Mouse (Mus musculus) ES-Bruce4 (cell line): ENCODE data around the gene Ndufaf2. TPM values are rescaled to one million over a fixed set of nuclear protein-coding genes. Genes with fewer than 3 reads are reported as not detected.

Source experiments
- H3K27ac ChIP-seq: 2 replicates; pipeline ENCODE4 v1.5.1; 2012; ENCODE audit warnings: low read length, inconsistent platforms; ENCODE audit not compliant: insufficient read depth
- H3K27me3 ChIP-seq: 2 replicates; pipeline ENCODE4 v1.6.1; 2012; ENCODE audit warnings: mild to moderate bottlenecking, low read length, inconsistent platforms; ENCODE audit not compliant: control insufficient read depth, poor library complexity, insufficient read depth, severe bottlenecking
- H3K36me3 ChIP-seq: 2 replicates; pipeline ENCODE4 v1.6.1; 2012; ENCODE audit warnings: inconsistent platforms, mild to moderate bottlenecking, low read length, moderate library complexity; ENCODE audit not compliant: control insufficient read depth, poor library complexity, insufficient read depth, severe bottlenecking
- H3K4me1 ChIP-seq: one replicate; pipeline ENCODE4 v1.8.1; 2011; ENCODE audit warnings: low read length; ENCODE audit not compliant: control insufficient read depth, insufficient read depth
- H3K4me3 ChIP-seq: 2 replicates; pipeline ENCODE4 v1.5.1; 2011; ENCODE audit warnings: low read depth, mild to moderate bottlenecking, low read length
- H3K9ac ChIP-seq: 2 replicates; pipeline ENCODE4 v1.6.1; 2012; ENCODE audit warnings: low read depth, mild to moderate bottlenecking, inconsistent platforms; ENCODE audit not compliant: poor library complexity, severe bottlenecking
- H3K9me3 ChIP-seq: replicated peaks from 2 replicates; pipeline ENCODE4 v1.6.1; 2012; ENCODE audit warnings: mild to moderate bottlenecking, low read length, inconsistent platforms; ENCODE audit not compliant: control insufficient read depth, poor library complexity, insufficient read depth, severe bottlenecking
- CTCF ChIP-seq: IDR thresholded peaks from one replicate; pipeline ENCODE4 v1.8.1; 2011; ENCODE audit warnings: low read depth, low read length
- EP300 ChIP-seq: IDR thresholded peaks from 2 replicates; pipeline ENCODE4 v1.6.1; 2011; ENCODE audit warnings: low read depth, low read length; ENCODE audit not compliant: insufficient read depth
- POLR2A ChIP-seq: IDR thresholded peaks from one replicate; pipeline ENCODE4 v1.8.1; 2011; ENCODE audit warnings: low read length; ENCODE audit not compliant: insufficient read depth
- polyA plus RNA-seq: library from polyadenylated mRNA; stranded (reverse); fragments of >200 nt; gene quantifications from 2 replicates; pipeline ENCODE4 v1.2.4, GENCODE M21; 2011; ENCODE audit warnings: low read depth; ENCODE audit not compliant: missing spikeins, insufficient read depth, insufficient read length

Gene Ndufaf2
- polyA plus RNA-seq, 1 experiment: 103 TPM

DNA sequence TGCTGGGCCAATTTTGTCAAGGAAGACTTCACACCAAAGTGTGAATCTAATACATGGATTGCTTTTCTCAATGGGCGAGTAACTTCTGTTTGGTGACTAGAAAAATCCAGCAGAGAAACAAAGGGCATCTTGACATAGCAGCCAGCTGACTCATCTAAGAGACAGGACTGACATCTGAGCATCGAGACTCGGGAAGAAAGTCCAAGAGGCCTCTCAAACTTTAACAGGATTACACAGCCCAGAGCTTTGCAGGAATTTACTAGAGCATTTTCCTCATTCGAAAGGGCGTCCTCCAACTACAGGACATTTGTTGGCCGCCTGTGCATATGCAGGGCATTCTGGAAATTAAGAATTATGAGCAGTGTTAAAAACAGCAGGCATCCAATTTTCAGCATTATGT is 119.0 kb downstream of the Ndufaf2 start:
- Histone ChIP-seq H3K9me3 (no peaks in the 10 kb centered on the region), H3K27me3 (no peaks in the 10 kb centered on the region), H3K9ac (no peak overlapping the region), H3K36me3 (peaks cover 5% of the 10 kb centered on the region; the same call in 1 of the 2 replicates), H3K4me1 (peaks cover 2% of the 10 kb centered on the region), H3K4me3 (no peak overlapping the region), H3K27ac (no peak overlapping the region)
- no peak for TF ChIP-seq POLR2A

DNA sequence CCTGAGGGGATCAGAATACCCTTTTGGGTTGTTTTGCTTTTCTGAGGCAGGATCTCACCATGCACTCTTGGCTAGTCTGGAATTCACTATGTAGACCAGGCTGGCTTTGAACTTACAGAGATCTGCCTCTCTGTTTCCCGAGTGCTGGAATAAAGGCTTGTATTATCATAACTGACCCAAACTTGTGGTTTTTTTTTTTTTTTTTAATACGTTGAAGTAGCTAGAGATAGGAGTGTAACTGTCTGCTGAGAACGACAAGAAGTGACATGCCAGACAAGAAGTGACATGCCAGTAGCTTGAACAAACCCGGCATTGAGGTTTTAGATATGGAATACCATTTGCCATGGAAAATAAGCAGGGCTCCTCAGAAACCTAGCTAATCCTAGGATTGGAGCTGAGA is 125.6 kb downstream of the Ndufaf2 start:
- Histone ChIP-seq H3K9ac (no peak overlapping the region), H3K27me3 (no peaks in the 10 kb centered on the region), H3K27ac (no peak overlapping the region), H3K36me3 (no peaks in the 10 kb centered on the region), H3K4me3 (no peak overlapping the region), H3K9me3 (no peaks in the 10 kb centered on the region), H3K4me1 (no peaks in the 10 kb centered on the region)
- TF ChIP-seq POLR2A (no peak), CTCF (no peak), EP300 (no peak)

DNA sequence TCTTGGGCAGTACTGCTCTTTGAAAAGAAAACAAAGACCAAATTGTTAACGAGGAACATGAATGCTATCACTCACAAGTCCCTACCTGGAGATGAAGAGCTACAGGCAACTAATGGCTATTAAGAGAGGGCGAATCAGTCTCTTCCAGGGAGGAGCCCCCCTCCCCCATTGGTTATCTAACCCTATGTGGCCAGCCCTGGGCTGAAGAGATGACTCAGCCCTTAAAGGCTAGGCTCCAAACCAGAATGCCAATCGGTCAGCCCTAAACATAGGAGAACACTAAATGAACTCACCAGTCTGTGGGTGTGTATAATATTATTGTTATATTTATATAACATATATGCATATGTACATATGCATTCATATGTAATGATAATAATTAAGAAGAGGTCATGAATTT is 132.6 kb downstream of the Ndufaf2 start:
- H3K27ac ChIP-seq: no peak overlapping the region
- no peak overlapping the region for H3K4me3 ChIP-seq
- no peak overlapping the region for H3K9ac ChIP-seq
- no peaks in the 10 kb centered on the region for H3K27me3 ChIP-seq
- H3K4me1 ChIP-seq: no peaks in the 10 kb centered on the region
- TF ChIP-seq CTCF (no peak), POLR2A (no peak), EP300 (no peak)
- no peaks in the 10 kb centered on the region for H3K9me3 ChIP-seq
- H3K36me3 ChIP-seq: no peaks in the 10 kb centered on the region

DNA sequence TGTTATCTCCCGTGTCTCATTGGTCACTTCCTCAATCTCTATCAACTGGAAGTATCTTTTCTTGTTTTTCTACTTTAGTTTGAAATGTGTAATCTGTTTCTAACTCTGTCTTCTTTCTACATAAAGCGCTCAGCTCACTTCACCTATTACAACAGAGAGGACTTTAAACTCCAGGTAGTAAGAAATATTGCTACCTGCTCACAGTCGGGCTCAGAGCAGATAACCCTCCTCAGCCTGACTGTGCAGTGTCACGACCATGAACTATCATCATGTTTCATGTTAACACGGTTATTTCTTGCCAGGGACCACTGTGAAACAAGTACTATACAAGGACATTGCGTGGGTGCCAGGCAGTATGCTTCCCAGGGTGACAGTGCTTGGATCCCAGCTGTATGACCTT is 141.1 kb downstream of the Ndufaf2 start:
- Histone ChIP-seq H3K27ac (no peak overlapping the region), H3K9me3 (0 out of 2 replicates have a peak, but pooled peaks cover 3% of the 10 kb centered on the region), H3K4me3 (no peak overlapping the region), H3K27me3 (no peaks in the 10 kb centered on the region), H3K36me3 (no peaks in the 10 kb centered on the region), H3K4me1 (no peaks in the 10 kb centered on the region), H3K9ac (no peak overlapping the region)
- TF ChIP-seq POLR2A (no peak), EP300 (no peak)

DNA sequence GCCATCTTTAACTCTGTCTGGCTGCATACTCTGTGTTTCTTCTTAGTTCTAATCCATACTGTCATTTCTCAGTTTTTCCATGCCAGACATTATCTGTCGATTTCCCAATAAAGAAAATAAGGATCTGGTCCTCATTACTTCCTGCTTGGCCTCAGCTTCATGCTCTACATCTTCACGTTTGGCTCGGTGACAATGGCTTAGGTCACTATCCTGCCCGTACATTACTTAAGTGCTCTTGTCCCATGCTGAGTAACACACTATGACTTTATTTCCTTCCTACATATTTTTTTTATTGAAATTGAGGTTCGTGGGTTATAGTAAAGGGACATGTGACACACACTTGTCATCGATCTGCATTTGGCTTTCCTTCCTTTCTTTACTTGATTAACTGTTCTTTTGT is 143.3 kb downstream of the Ndufaf2 start:
- Histone ChIP-seq H3K27me3 (no peaks in the 10 kb centered on the region), H3K4me3 (no peak overlapping the region), H3K4me1 (no peaks in the 10 kb centered on the region), H3K27ac (no peak overlapping the region), H3K36me3 (no peaks in the 10 kb centered on the region), H3K9ac (no peak overlapping the region), H3K9me3 (0 out of 2 replicates have a peak, but pooled peaks cover 3% of the 10 kb centered on the region)
- no peak for TF ChIP-seq EP300
- TF ChIP-seq POLR2A: no peak
- no peak for TF ChIP-seq CTCF

DNA sequence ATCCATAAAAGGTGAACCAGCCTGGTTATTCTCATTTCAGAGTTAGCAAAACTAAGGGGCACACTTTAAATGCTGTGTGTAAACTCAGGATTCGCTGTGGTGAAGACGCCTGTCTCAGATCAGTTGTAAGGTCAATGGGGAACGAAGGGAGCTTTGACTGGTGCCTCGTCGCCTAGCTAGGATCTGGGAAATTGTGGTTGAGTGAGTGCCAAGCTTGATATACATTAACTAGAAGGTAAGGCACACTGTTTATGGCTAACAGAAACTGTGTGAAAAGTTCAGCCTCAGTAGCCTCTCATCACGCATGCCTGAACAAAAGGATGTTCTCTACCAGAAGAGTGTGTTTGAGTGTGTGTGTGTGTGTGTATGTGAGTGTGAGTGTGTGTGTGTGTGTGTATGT is 144.6 kb downstream of the Ndufaf2 start:
- H3K27me3 ChIP-seq: no peaks in the 10 kb centered on the region
- H3K9me3 ChIP-seq: 0 out of 2 replicates have a peak, but pooled peaks cover 3% of the 10 kb centered on the region
- H3K27ac ChIP-seq: no peak overlapping the region
- H3K9ac ChIP-seq: no peak overlapping the region
- H3K4me3 ChIP-seq: no peak overlapping the region
- H3K4me1 ChIP-seq: no peaks in the 10 kb centered on the region
- TF ChIP-seq CTCF: no peak
- no peak for TF ChIP-seq POLR2A
- no peak for TF ChIP-seq EP300
- no peaks in the 10 kb centered on the region for H3K36me3 ChIP-seq
